Mouse (Mus musculus) liver, embryonic 15.5 days (tissue): ENCODE measurements around the gene Samd13. TPM values are rescaled to one million over a fixed set of nuclear protein-coding genes. Genes with fewer than 3 reads are reported as not detected.

Experiments
- ATAC-seq: fragments of 200-750 bp; cut with Nextera tagmentation; 2 replicates; pipeline ENCODE4 v1.8.0; 2017; ENCODE audit warnings: moderate number of reproducible peaks, mild to moderate bottlenecking, moderate library complexity; ENCODE audit not compliant: insufficient read depth
- H3K27ac ChIP-seq: fragments of 300-500 bp; sonication (generic); replicated peaks from 2 replicates; pipeline ENCODE4 v1.5.1; 2015; ENCODE audit warnings: mild to moderate bottlenecking, inconsistent platforms
- H3K27me3 ChIP-seq: fragments of 300-500 bp; sonication (generic); 2 replicates; pipeline ENCODE4 v1.6.1; 2015; ENCODE audit warnings: mild to moderate bottlenecking, inconsistent platforms
- H3K36me3 ChIP-seq: fragments of 300-500 bp; sonication (generic); replicated peaks from 2 replicates; pipeline ENCODE4 v1.6.1; 2015; ENCODE audit warnings: moderate library complexity, mild to moderate bottlenecking, inconsistent platforms
- H3K4me1 ChIP-seq: fragments of 300-500 bp; sonication (generic); replicated peaks from 2 replicates; pipeline ENCODE4 v1.6.1; 2015; ENCODE audit warnings: inconsistent platforms
- H3K4me2 ChIP-seq: fragments of 300-500 bp; sonication (generic); 2 replicates; pipeline ENCODE4 v1.6.1; 2015; ENCODE audit warnings: moderate library complexity, mild to moderate bottlenecking, inconsistent platforms
- H3K4me3 ChIP-seq: fragments of 300-500 bp; sonication (generic); replicated peaks from 2 replicates; pipeline ENCODE4 v1.5.1; 2015; ENCODE audit warnings: mild to moderate bottlenecking, inconsistent platforms
- H3K9ac ChIP-seq: fragments of 300-500 bp; sonication (generic); 2 replicates; pipeline ENCODE4 v1.6.1; 2015; ENCODE audit warnings: moderate library complexity, mild to moderate bottlenecking, inconsistent platforms
- H3K9me3 ChIP-seq: fragments of 300-500 bp; sonication (generic); replicated peaks from 2 replicates; pipeline ENCODE4 v1.6.1; 2016; ENCODE audit warnings: inconsistent platforms
- WGBS: fragments of 180-500 bp; shearing (Covaris S2); methylation state at CpG from one replicate; pipeline ENCODE4 v1.1.7; 2015; ENCODE audit warnings: mixed read lengths; ENCODE audit not compliant: insufficient replicate concordance; 5-methylcytosine and 5-hydroxymethylcytosine counted together
- polyA plus RNA-seq: library from polyadenylated mRNA; unstranded; fragments of >200 nt; fragmentation: Nextera tagmentation; extraction: Ambion mirVana; gene quantifications from 2 replicates; pipeline ENCODE4 v1.2.1, GENCODE M21; 2015

Gene Samd13
- polyA plus RNA-seq, 1 experiment from 2014 or later, result 0.45 TPM

GRCm38 (mm10) chr3:146700051-146700450 lies 14.7 kb upstream of the Samd13 start:
- WGBS, result 11% methylated on average over 11 of the region's 11 CpGs
- H3K4me3 ChIP-seq, result peak overlapping the region; percentile 23
- peak overlapping the region; percentile 18; the same call in 1 of the 2 replicates for H3K9ac ChIP-seq
- H3K27ac ChIP-seq, result peak overlapping the region; percentile 64
- no peaks in the 10 kb centered on the region for H3K36me3 ChIP-seq
- ATAC-seq, result peak; percentile 96
- no peaks in the 10 kb centered on the region for H3K27me3 ChIP-seq
- H3K9me3 ChIP-seq, result no peaks in the 10 kb centered on the region
- peak overlapping the region; percentile 68 for H3K4me2 ChIP-seq
- H3K4me1 ChIP-seq, result peaks cover 26% of the 10 kb centered on the region

GRCm38 (mm10) chr3:146698982-146699381 lies 13.6 kb upstream of the Samd13 start:
- peak overlapping the region; percentile 68; the same call in 1 of the 2 replicates for H3K4me2 ChIP-seq
- no peak overlapping the region for H3K4me3 ChIP-seq
- 26% methylated on average over 11 of the region's 11 CpGs for WGBS
- ATAC-seq, result peak; percentile 26; the same call in 1 of the 2 replicates
- peaks cover 26% of the 10 kb centered on the region for H3K4me1 ChIP-seq
- no peaks in the 10 kb centered on the region for H3K27me3 ChIP-seq
- no peak overlapping the region for H3K27ac ChIP-seq
- no peak overlapping the region for H3K9ac ChIP-seq
- H3K9me3 ChIP-seq, result no peaks in the 10 kb centered on the region
- H3K36me3 ChIP-seq, result no peaks in the 10 kb centered on the region

- Histone ChIP-seq H3K27me3 (no peaks in the 10 kb centered on the region), H3K4me1 (no peaks in the 10 kb centered on the region), H3K36me3 (no peaks in the 10 kb centered on the region), H3K27ac (no peak overlapping the region), H3K4me3 (no peak overlapping the region), H3K9me3 (no peaks in the 10 kb centered on the region), H3K4me2 (no peak overlapping the region), H3K9ac (no peak overlapping the region)
- ATAC-seq, result no peak
- 65% methylated on average over 5 of the region's 5 CpGs for WGBS
These were observed 7.2 kb upstream of the Samd13 start for GRCm38 (mm10) chr3:146692547-146692946.

GRCm38 (mm10) chr3:146687121-146687725 lies 1.8 kb upstream of the Samd13 start:
- WGBS, result 63% methylated on average over 4 of the region's 4 CpGs
- H3K9ac ChIP-seq, result no peak overlapping the region
- H3K27ac ChIP-seq, result no peak overlapping the region
- H3K4me3 ChIP-seq, result no peak overlapping the region
- no peaks in the 10 kb centered on the region for H3K36me3 ChIP-seq
- no peaks in the 10 kb centered on the region for H3K9me3 ChIP-seq
- peaks cover 29% of the 10 kb centered on the region for H3K4me1 ChIP-seq
- H3K27me3 ChIP-seq, result peaks cover 26% of the 10 kb centered on the region
- ATAC-seq, result no peak
- no peak overlapping the region for H3K4me2 ChIP-seq

GRCm38 (mm10) chr3:146686428-146686827 lies 1.0 kb upstream of the Samd13 start:
- no peaks in the 10 kb centered on the region for H3K9me3 ChIP-seq
- H3K9ac ChIP-seq, result no peak overlapping the region
- H3K4me2 ChIP-seq, result no peak overlapping the region
- no peak overlapping the region for H3K27ac ChIP-seq
- no peak overlapping the region for H3K4me3 ChIP-seq
- 25% methylated on average over 8 of the region's 8 CpGs for WGBS
- H3K36me3 ChIP-seq, result no peaks in the 10 kb centered on the region
- H3K4me1 ChIP-seq, result peaks cover 29% of the 10 kb centered on the region
- H3K27me3 ChIP-seq, result peaks cover 26% of the 10 kb centered on the region
- ATAC-seq, result peak; percentile 51

- ATAC-seq, result no peak
- Histone ChIP-seq H3K4me3 (no peak overlapping the region), H3K4me2 (no peak overlapping the region), H3K4me1 (peaks cover 29% of the 10 kb centered on the region), H3K9me3 (no peaks in the 10 kb centered on the region), H3K9ac (no peak overlapping the region), H3K36me3 (no peaks in the 10 kb centered on the region), H3K27me3 (peaks cover 26% of the 10 kb centered on the region), H3K27ac (no peak overlapping the region)
- WGBS, result 40% methylated on average over 2 of the region's 2 CpGs
These were observed 2.3 kb downstream of the Samd13 start for GRCm38 (mm10) chr3:146683095-146683494.

GRCm38 (mm10) chr3:146682140-146682651 lies 3.2 kb downstream of the Samd13 start:
- H3K27me3 ChIP-seq, result peaks cover 26% of the 10 kb centered on the region
- 40% methylated on average over 13 of the region's 13 CpGs for WGBS
- no peaks in the 10 kb centered on the region for H3K36me3 ChIP-seq
- no peaks in the 10 kb centered on the region for H3K9me3 ChIP-seq
- peaks cover 29% of the 10 kb centered on the region for H3K4me1 ChIP-seq
- H3K4me2 ChIP-seq, result peak overlapping the region; percentile 34
- H3K4me3 ChIP-seq, result no peak overlapping the region
- no peak for ATAC-seq
- no peak overlapping the region for H3K27ac ChIP-seq
- H3K9ac ChIP-seq, result no peak overlapping the region

GRCm38 (mm10) chr3:146681696-146682095 lies 3.7 kb downstream of the Samd13 start:
- H3K4me3 ChIP-seq, result no peak overlapping the region
- WGBS, result 64% methylated on average over 8 of the region's 8 CpGs

GRCm38 (mm10) chr3:146680625-146681024 lies 4.8 kb downstream of the Samd13 start:
- no peak for ATAC-seq
- no peak overlapping the region for H3K9ac ChIP-seq
- H3K27me3 ChIP-seq, result peaks cover 17% of the 10 kb centered on the region
- H3K4me3 ChIP-seq, result no peak overlapping the region
- no peak overlapping the region for H3K4me2 ChIP-seq
- H3K36me3 ChIP-seq, result no peaks in the 10 kb centered on the region
- WGBS, result 81% methylated on average over 13 of the region's 13 CpGs
- H3K9me3 ChIP-seq, result no peaks in the 10 kb centered on the region
- H3K4me1 ChIP-seq, result peaks cover 21% of the 10 kb centered on the region
- H3K27ac ChIP-seq, result no peak overlapping the region

More at GRCm38 (mm10) chr3:146681696-146682095, 3.7 kb downstream of the Samd13 start:
- no peak overlapping the region for H3K27ac ChIP-seq
- H3K9me3 ChIP-seq, result no peaks in the 10 kb centered on the region
- H3K4me2 ChIP-seq, result peak overlapping the region; percentile 34; the same call in 1 of the 2 replicates
- H3K9ac ChIP-seq, result no peak overlapping the region
- no peak for ATAC-seq
- H3K36me3 ChIP-seq, result no peaks in the 10 kb centered on the region
- H3K27me3 ChIP-seq, result peaks cover 26% of the 10 kb centered on the region
- peaks cover 29% of the 10 kb centered on the region for H3K4me1 ChIP-seq

- H3K9me3 ChIP-seq, result no peaks in the 10 kb centered on the region
- peaks cover 7% of the 10 kb centered on the region for H3K27me3 ChIP-seq
- peaks cover 11% of the 10 kb centered on the region for H3K4me1 ChIP-seq
- no peaks in the 10 kb centered on the region for H3K36me3 ChIP-seq
- 79% methylated on average over 16 of the region's 16 CpGs for whole genome bisulfite sequencing
- no peak overlapping the region for H3K4me3 ChIP-seq
- H3K27ac ChIP-seq, result no peak overlapping the region
- H3K4me2 ChIP-seq, result no peak overlapping the region
- H3K9ac ChIP-seq, result no peak overlapping the region
- no peak for ATAC-seq
These were observed 5.7 kb downstream of the Samd13 start for GRCm38 (mm10) chr3:146679646-146680045.

- Histone ChIP-seq H3K4me1 (no peaks in the 10 kb centered on the region), H3K36me3 (no peaks in the 10 kb centered on the region), H3K9ac (no peak overlapping the region), H3K4me2 (no peak overlapping the region), H3K4me3 (no peak overlapping the region), H3K27me3 (no peaks in the 10 kb centered on the region), H3K9me3 (no peaks in the 10 kb centered on the region), H3K27ac (no peak overlapping the region)
- 67% methylated on average over 4 of the region's 4 CpGs for WGBS
- ATAC-seq, result no peak
These were observed 9.2 kb downstream of the Samd13 start for GRCm38 (mm10) chr3:146676193-146676592.

GRCm38 (mm10) chr3:146675101-146675500 lies 10.3 kb downstream of the Samd13 start:
- H3K9ac ChIP-seq, result no peak overlapping the region
- H3K4me3 ChIP-seq, result no peak overlapping the region
- ATAC-seq, result no peak
- H3K27me3 ChIP-seq, result no peaks in the 10 kb centered on the region
- H3K27ac ChIP-seq, result no peak overlapping the region
- 55% methylated on average over 1 of the region's 1 CpGs for WGBS
- no peaks in the 10 kb centered on the region for H3K4me1 ChIP-seq
- H3K4me2 ChIP-seq, result no peak overlapping the region
- no peaks in the 10 kb centered on the region for H3K9me3 ChIP-seq
- no peaks in the 10 kb centered on the region for H3K36me3 ChIP-seq
